Mouse (Mus musculus): Measurements from ENCODE around the gene Psmb11. TPM values are rescaled to one million over a fixed set of nuclear protein-coding genes. Genes with fewer than 3 reads are reported as not detected.

Psmb11 gene
- under 1 TPM; 0.27 to 0.30 TPM for total RNA-seq (2021)

GRCm38 (mm10) chr14:54621133-54621532, at the start of gene Psmb11:
Gene Psmb11 (plus strand): TSS chr14:54621433.
- intact Hi-C loops (cut with DNase I), result loop anchor here (5.0 kb wide), 1 partner anchor 54 kb away; no protein-coding TSS in a partner anchor
- DNase-seq (ENCODE audit: low spot score in 2 of 2), result no peak

GRCm38 (mm10) chr14:54572122-54572521, 49.1 kb upstream of the Psmb11 start:
- no peak for DNase-seq (ENCODE audit: low spot score in 2 of 2)
- intact Hi-C loops (cut with DNase I), result no loop called here

DNA sequence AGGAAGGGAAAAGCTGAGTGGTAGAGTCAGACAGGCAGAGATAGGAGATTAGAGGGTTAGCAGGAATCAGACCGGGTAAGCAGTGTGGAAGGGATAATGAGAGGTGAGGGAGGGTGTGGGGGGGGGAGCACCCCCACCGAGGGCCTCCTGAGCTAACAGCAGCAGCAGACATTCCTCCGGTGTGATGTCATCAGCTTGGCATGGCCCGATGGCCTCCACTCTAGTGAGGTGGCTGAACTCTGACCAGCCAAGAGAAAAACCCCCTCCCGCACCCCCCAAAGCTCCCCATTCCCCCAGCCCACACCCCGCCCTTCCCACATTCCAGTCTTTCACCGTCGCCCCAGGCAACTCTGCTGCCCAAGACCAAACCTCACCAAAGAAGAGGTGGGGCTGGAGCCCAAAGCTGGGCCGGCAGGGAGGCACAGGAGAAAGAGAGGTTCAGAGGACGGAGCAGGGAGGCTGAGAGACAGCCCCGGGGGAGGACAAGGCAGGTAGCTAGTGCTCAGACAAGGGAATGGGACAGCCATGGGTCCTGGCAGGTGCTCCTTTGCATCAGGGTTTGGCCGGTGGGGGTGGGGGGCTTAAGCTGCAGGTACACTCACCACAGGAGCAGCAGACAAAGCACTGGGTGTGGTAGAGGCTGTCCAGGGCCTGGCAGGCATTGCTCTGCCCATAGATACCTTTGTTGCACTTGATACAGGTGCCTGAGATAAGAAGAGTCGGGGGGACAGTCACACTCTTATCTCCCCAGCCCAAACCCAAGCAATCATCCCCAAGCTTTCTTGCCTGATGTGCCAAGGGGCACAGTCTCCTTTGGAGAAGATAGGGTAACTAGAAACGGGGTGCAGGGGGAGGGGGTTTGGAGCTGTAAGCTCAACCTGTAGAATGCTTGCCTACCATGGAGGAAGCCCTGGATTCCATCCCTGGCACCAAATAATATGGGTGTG, 48.2 kb upstream of the Psmb11 start:
- intact Hi-C loops (cut with DNase I), result no loop called here
- DNase-seq (ENCODE audit: low spot score in 2 of 2), result no peak

GRCm38 (mm10) chr14:54574253-54574652, 47.0 kb upstream of the Psmb11 start:
- DNase-seq (ENCODE audit: low spot score in 2 of 2), result no peak
- intact Hi-C loops (cut with DNase I), result no loop called here

DNA sequence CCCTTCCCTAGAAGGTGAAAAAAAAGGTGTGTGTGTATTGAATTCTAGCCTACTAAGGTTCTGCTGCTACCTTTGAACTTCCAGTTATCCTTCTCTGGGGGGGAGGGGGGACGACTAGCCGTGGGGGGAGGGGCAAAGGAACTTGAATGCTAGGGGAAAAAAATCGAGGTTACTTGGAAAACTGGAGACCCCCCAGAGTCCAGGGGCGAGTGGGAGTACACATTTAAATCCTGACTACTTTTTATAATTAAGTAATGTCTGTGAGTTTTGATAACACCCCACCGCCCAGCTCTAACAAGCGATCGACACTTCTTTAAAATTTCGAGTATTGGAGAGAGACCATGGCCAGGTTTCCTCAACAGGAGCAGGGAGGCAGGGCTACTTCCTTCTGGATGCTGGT, 46.2 kb upstream of the Psmb11 start:
- intact Hi-C loops (cut with DNase I), result loop anchor here (5.0 kb wide), 1 partner anchor 348 kb away; no protein-coding TSS in a partner anchor
- no peak for DNase-seq (ENCODE audit: low spot score in 2 of 2)

- intact Hi-C loops (cut with DNase I), result loop anchor here (5.0 kb wide), 1 partner anchor 348 kb away; no protein-coding TSS in a partner anchor
- DNase-seq (ENCODE audit: low spot score in 2 of 2), result no peak
These were observed 45.6 kb upstream of the Psmb11 start for GRCm38 (mm10) chr14:54575631-54576030.

GRCm38 (mm10) chr14:54576241-54577088, 44.8 kb upstream of the Psmb11 start:
- intact Hi-C loops (cut with DNase I), result loop anchor here (5.0 kb wide), 1 partner anchor 349 kb away; no protein-coding TSS in a partner anchor
- no peak for DNase-seq (ENCODE audit: low spot score in 2 of 2)

- intact Hi-C loops (cut with DNase I), result loop anchor here (5.0 kb wide), 1 partner anchor 350 kb away; no protein-coding TSS in a partner anchor
- DNase-seq (ENCODE audit: low spot score in 2 of 2), result peak; percentile 72 to 78
These were observed 43.9 kb upstream of the Psmb11 start, which contains the start of gene Ajuba for GRCm38 (mm10) chr14:54577089-54577982. Gene Ajuba (minus strand): TSS chr14:54577558.

DNA sequence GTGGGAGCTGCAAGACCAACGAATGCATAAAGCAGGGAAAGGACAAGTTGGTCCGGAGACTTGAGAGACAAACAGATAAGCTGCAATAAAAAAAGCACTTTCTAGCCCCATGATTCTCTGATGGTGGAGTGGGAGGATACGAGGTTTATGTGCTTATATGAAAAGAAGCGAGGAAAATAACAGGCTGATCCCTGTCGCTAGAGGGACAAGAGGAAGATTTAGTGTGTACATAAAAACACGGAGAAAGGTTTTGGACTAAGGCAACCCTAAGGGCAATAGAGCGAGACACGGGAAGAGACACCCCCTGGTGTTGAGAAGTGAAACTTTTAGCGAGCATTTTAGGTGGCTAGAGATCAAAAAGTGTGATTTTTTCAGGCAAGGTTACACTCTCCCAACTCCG, 43.2 kb upstream of the Psmb11 start:
- intact Hi-C loops (cut with DNase I), result loop anchor here (5.0 kb wide), 1 partner anchor 351 kb away; no protein-coding TSS in a partner anchor
- no peak for DNase-seq (ENCODE audit: low spot score in 2 of 2)

- intact Hi-C loops (cut with DNase I), result loop anchor here (5.0 kb wide), 1 partner anchor 352 kb away; no protein-coding TSS in a partner anchor
- DNase-seq (ENCODE audit: low spot score in 2 of 2), result no peak
These were observed 41.6 kb upstream of the Psmb11 start for GRCm38 (mm10) chr14:54579638-54580037.

DNA sequence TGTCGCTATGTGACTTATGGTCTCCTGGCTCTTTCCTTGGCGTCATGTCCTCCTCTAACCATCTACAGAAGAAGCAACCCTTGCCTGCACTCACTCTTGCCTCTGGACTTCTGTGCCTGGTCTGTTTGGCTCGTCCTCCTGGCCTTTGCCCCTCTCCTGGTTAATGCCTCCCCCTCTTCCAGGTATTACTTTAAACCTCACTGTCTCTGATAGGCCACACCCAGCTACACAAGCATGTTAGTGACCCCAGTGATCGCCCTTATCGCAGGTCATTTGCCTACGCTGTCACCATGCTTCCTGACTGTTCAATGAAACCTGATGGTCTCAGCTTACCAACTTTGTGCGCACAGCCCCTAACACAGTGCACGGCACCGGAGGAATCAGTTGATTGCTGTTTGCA, 38.7 kb upstream of the Psmb11 start:
- intact Hi-C loops (cut with DNase I), result no loop called here

DNA sequence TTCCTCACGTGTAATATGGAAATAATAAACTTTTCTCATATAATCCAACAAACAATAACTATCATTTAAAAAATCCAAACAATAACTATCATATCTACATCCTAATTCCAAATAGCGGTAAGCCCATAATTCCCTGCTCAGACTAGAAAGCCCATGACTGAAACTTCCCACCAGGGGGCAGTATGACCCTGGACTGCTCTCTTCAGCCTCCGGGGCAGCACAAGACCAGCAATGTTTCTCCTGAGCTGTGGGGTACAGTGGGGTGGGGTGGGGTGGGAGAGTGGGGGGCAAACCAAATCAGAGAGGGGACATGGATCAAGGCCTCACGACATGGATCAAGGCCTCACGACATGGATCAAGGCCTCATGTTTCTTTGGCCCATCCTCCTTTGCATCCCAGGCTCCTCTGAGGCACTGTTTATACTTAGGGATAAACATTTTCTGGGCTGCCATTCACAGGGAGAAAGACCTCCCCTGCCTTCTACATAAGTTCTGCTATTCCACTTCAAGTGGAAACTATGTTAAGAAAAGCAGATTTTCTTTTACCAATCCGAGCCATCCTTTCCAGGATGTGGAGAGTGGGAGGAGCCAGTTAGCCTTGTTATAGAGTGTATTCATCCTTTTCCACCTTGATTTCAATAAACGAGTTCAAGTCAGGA, 37.4 kb upstream of the Psmb11 start:
- intact Hi-C loops (cut with DNase I), result no loop called here

More for the DNA sequence above, 38.7 kb upstream of the Psmb11 start:
- no peak for DNase-seq (ENCODE audit: low spot score in 2 of 2)

DNA sequence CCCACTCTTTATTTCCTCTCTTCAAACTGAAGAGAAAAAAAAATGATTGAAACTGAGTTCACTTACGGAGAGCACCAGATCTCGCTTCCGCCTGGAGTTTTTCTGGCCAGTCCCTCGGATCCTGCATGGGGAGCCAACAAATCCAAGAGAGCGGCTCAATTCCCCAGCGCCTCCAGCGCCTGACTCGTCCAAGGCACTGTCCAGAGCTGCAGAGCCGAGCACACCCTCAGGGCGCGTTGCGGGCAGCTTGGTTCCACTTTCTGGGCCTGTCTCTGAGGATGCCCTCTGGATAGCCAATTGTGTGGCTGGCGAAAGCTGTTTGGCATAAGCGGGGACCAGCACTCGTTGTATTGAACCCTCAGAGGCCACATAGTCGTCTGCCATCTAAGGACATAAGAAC, 30.2 kb upstream of the Psmb11 start:
- intact Hi-C loops (cut with DNase I), result no loop called here
- DNase-seq (ENCODE audit: low spot score in 2 of 2), result no peak

More for the DNA sequence above, 37.4 kb upstream of the Psmb11 start:
- DNase-seq (ENCODE audit: low spot score in 2 of 2), result peak; percentile 51 to 54

GRCm38 (mm10) chr14:54592319-54592934, 28.8 kb upstream of the Psmb11 start:
- intact Hi-C loops (cut with DNase I), result no loop called here

GRCm38 (mm10) chr14:54594055-54594454, 27.2 kb upstream of the Psmb11 start:
- intact Hi-C loops (cut with DNase I), result no loop called here
- no peak for DNase-seq (ENCODE audit: low spot score in 2 of 2)

More at GRCm38 (mm10) chr14:54592319-54592934, 28.8 kb upstream of the Psmb11 start:
- peak; percentile 57 to 64 for DNase-seq (ENCODE audit: low spot score in 2 of 2)

DNA sequence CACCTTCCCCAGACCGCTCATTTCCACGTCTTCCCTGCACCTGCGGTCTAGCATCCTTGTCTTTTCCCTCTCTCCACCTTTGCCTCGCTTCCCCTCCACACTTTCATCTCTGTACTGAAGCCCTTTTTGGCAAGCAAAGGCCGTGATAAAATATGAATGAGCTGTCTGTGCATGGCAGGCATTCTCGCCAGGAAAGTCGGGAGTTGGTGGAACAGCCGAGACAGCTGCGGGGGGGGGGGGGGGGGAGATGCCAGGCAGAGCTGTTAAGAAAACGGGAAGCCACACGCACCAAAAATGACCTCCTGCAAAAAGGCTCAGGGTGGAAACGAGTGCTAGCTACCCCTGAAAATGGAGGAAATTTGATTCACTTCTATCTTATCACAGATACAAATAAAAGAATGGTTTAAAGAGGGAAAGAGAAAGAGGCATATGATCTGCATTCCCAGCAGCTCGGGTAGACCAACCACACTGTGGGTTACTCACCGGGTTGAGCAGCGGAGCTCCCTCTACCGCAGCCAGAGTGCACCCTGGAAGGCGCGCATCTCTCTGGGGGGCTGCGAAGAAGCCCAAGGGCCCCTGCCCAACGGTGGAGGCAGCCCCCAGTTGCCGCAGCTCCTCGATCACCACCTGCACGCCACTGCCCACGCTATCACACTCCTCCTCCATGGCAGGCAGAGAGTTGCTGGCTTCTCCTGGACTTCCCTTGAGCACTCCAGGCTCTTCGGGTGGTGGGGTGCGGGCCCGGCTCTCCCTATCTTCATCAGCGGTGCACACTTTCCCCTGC, 26.4 kb upstream of the Psmb11 start:
- peak; percentile 56 to 73 for DNase-seq (ENCODE audit: low spot score in 2 of 2)
- intact Hi-C loops (cut with DNase I), result no loop called here

- intact Hi-C loops (cut with DNase I), result no loop called here
These were observed 24.1 kb upstream of the Psmb11 start for GRCm38 (mm10) chr14:54597084-54597483.

More at GRCm38 (mm10) chr14:54597084-54597483, 24.1 kb upstream of the Psmb11 start:
- no peak for DNase-seq (ENCODE audit: low spot score in 2 of 2)
